Mouse (Mus musculus): Measurements from ENCODE around the gene Abca12. TPM values are rescaled to one million over a fixed set of nuclear protein-coding genes. Genes with fewer than 3 reads are reported as not detected.

Abca12 gene
- total and polyA plus RNA-seq, 3 experiments = 0.68 to 5.2 (median 3.2) TPM

DNA sequence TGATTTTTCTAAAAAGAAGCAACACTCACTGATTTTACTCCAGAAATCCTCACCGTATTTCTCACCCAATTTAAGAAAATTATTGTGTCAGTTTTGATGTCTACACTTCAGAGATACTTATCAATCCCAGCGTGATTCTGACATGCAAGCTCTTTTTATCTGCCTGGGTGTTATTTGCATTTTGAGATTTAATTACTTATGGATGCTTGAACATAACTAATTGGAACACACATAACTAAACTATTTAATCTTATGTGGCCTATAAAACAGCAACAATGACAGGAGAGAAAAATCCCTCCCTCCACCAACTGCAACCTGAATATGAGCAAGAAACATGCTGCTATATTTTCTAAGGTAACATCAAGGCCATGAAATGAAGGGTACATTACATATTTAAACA, 117.7 kb downstream of the Abca12 start:
- no peak for DNase-seq
- no peak overlapping the region for H3K9ac ChIP-seq (ENCODE audit: low read depth, low read length)
- no peaks in the 10 kb centered on the region for H3K27me3 ChIP-seq (ENCODE audit: control insufficient read depth, insufficient read depth, low read length)
- H3K4me1 ChIP-seq (ENCODE audit: control insufficient read depth, insufficient read depth, low read length) = no peaks in the 10 kb centered on the region
- no peak overlapping the region for H3K27ac ChIP-seq
- H3K4me3 ChIP-seq = no peak overlapping the region
- intact Hi-C loops (cut with DNase I) = no loop called here
- H3K79me2 ChIP-seq (replicated peaks; ENCODE audit: control insufficient read depth, insufficient read depth, low read length) = no peaks in the 10 kb centered on the region
- 64% methylated on average over 2 of the region's 2 CpGs for WGBS
- H3K36me3 ChIP-seq (ENCODE audit: control insufficient read depth, insufficient read depth, low read length) = no peaks in the 10 kb centered on the region
- no peak for TF ChIP-seq POLR2A (IDR thresholded peaks at IDR 0.05; ENCODE audit: insufficient read depth, low read depth, low read length)
- no peak for TF ChIP-seq CTCF (IDR thresholded peaks at IDR 0.05)

DNA sequence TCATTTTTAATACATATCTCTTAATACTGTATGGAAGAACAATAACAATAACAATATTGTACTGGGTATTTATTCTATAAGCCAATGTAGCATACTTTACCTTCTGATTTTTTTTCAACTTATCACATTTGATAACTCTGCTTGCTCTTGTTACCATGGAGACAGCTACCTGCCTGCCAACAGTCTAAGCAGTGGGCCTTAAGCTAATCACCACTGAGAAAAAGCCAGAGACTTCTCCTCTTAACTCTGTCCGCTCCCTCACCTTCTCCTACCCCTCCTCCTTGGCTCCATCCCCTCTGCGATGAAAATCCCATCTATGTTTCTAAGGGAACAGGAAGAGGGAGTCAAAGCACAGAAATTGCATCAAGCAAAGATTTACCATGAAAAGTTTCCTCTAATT, 118.1 kb downstream of the Abca12 start:
- Histone ChIP-seq H3K79me2 (replicated peaks; ENCODE audit: control insufficient read depth, insufficient read depth, low read length) (no peaks in the 10 kb centered on the region), H3K27ac (no peak overlapping the region), H3K27me3 (ENCODE audit: control insufficient read depth, insufficient read depth, low read length) (no peaks in the 10 kb centered on the region), H3K4me1 (ENCODE audit: control insufficient read depth, insufficient read depth, low read length) (no peaks in the 10 kb centered on the region), H3K36me3 (ENCODE audit: control insufficient read depth, insufficient read depth, low read length) (no peaks in the 10 kb centered on the region), H3K9ac (ENCODE audit: low read depth, low read length) (no peak overlapping the region), H3K4me3 (no peak overlapping the region)
- DNase-seq = no peak
- intact Hi-C loops (cut with DNase I) = no loop called here
- WGBS = 45% methylated on average over 2 of the region's 2 CpGs
- no peak for TF ChIP-seq EP300 (IDR thresholded peaks at IDR 0.05; ENCODE audit: insufficient read depth, low read depth, low read length)
- TF ChIP-seq CTCF (IDR thresholded peaks at IDR 0.05) = no peak
- TF ChIP-seq POLR2A (IDR thresholded peaks at IDR 0.05; ENCODE audit: insufficient read depth, low read depth, low read length) = no peak

- Histone ChIP-seq H3K79me2 (replicated peaks; ENCODE audit: control insufficient read depth, insufficient read depth, low read length) (no peaks in the 10 kb centered on the region), H3K27me3 (ENCODE audit: control insufficient read depth, insufficient read depth, low read length) (no peaks in the 10 kb centered on the region), H3K4me3 (no peak overlapping the region), H3K27ac (no peak overlapping the region), H3K4me1 (ENCODE audit: control insufficient read depth, insufficient read depth, low read length) (no peaks in the 10 kb centered on the region), H3K9ac (ENCODE audit: low read depth, low read length) (no peak overlapping the region), H3K36me3 (ENCODE audit: control insufficient read depth, insufficient read depth, low read length) (no peaks in the 10 kb centered on the region)
- intact Hi-C loops (cut with DNase I) = no loop called here
- TF ChIP-seq CTCF (IDR thresholded peaks at IDR 0.05) (no peak), POLR2A (IDR thresholded peaks at IDR 0.05; ENCODE audit: insufficient read depth, low read depth, low read length) (no peak), EP300 (IDR thresholded peaks at IDR 0.05; ENCODE audit: insufficient read depth, low read depth, low read length) (no peak)
- 82% methylated on average over 3 of the region's 3 CpGs for WGBS
- no peak for DNase-seq
Observed at GRCm38 (mm10) chr1:71291917-71292316, 122.8 kb downstream of the Abca12 start.

- Histone ChIP-seq H3K27me3 (ENCODE audit: control insufficient read depth, insufficient read depth, low read length) (no peaks in the 10 kb centered on the region), H3K79me2 (replicated peaks; ENCODE audit: control insufficient read depth, insufficient read depth, low read length) (no peaks in the 10 kb centered on the region), H3K36me3 (ENCODE audit: control insufficient read depth, insufficient read depth, low read length) (no peaks in the 10 kb centered on the region), H3K27ac (no peak overlapping the region), H3K4me3 (no peak overlapping the region), H3K9ac (ENCODE audit: low read depth, low read length) (no peak overlapping the region), H3K4me1 (ENCODE audit: control insufficient read depth, insufficient read depth, low read length) (no peaks in the 10 kb centered on the region)
- DNase-seq = peak; percentile 36 to 62
- WGBS = 25% methylated on average over 5 of the region's 5 CpGs
- intact Hi-C loops (cut with DNase I) = loop anchor here (1.0 kb wide), 2 partner anchors 217 to 834 kb away; no protein-coding TSS in a partner anchor
- peak; percentile 86 for TF ChIP-seq CTCF (IDR thresholded peaks at IDR 0.05)
- TF ChIP-seq POLR2A (IDR thresholded peaks at IDR 0.05; ENCODE audit: insufficient read depth, low read depth, low read length) = no peak
Observed at GRCm38 (mm10) chr1:71289511-71289910, 125.2 kb downstream of the Abca12 start.

DNA sequence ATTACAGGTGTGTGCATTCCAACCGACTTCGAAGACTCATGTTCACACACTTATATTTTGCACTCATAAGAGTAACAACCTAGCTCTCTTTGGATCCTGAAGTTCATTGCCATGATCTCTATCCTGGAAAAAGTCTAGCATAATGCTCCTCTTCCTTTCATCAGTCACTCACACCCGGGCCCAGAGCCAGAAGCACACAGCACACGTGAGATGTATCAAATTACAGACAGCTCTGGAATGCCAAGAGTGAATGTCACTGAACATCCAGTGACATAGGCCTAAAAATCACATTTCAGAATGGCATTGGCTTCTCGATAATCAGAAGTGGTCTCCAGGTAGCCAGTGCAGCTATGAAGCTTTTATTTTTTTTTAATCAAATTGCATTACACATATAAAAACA, 137.8 kb downstream of the Abca12 start:
- H3K4me1 ChIP-seq (ENCODE audit: control insufficient read depth, insufficient read depth, low read length) = no peaks in the 10 kb centered on the region
- intact Hi-C loops (cut with DNase I) = no loop called here
- peak in 1 of 2 experiments; percentile 11 for DNase-seq
- H3K79me2 ChIP-seq (replicated peaks; ENCODE audit: control insufficient read depth, insufficient read depth, low read length) = no peaks in the 10 kb centered on the region
- TF ChIP-seq EP300 (IDR thresholded peaks at IDR 0.05; ENCODE audit: insufficient read depth, low read depth, low read length) = no peak
- no peak for TF ChIP-seq POLR2A (IDR thresholded peaks at IDR 0.05; ENCODE audit: insufficient read depth, low read depth, low read length)
- no peak for TF ChIP-seq CTCF (IDR thresholded peaks at IDR 0.05)
- no peaks in the 10 kb centered on the region for H3K27me3 ChIP-seq (ENCODE audit: control insufficient read depth, insufficient read depth, low read length)
- H3K27ac ChIP-seq = no peak overlapping the region
- no peak overlapping the region for H3K9ac ChIP-seq (ENCODE audit: low read depth, low read length)
- WGBS = 36% methylated on average over 5 of the region's 5 CpGs
- H3K4me3 ChIP-seq = no peak overlapping the region
- no peaks in the 10 kb centered on the region for H3K36me3 ChIP-seq (ENCODE audit: control insufficient read depth, insufficient read depth, low read length)

GRCm38 (mm10) chr1:71272550-71272949, 142.2 kb downstream of the Abca12 start:
- no peaks in the 10 kb centered on the region for H3K27me3 ChIP-seq (ENCODE audit: control insufficient read depth, insufficient read depth, low read length)
- H3K4me1 ChIP-seq (ENCODE audit: control insufficient read depth, insufficient read depth, low read length) = no peaks in the 10 kb centered on the region
- DNase-seq = no peak
- H3K9ac ChIP-seq (ENCODE audit: low read depth, low read length) = no peak overlapping the region
- H3K36me3 ChIP-seq (ENCODE audit: control insufficient read depth, insufficient read depth, low read length) = no peaks in the 10 kb centered on the region
- intact Hi-C loops (cut with DNase I) = no loop called here
- no peaks in the 10 kb centered on the region for H3K79me2 ChIP-seq (replicated peaks; ENCODE audit: control insufficient read depth, insufficient read depth, low read length)
- TF ChIP-seq EP300 (IDR thresholded peaks at IDR 0.05; ENCODE audit: insufficient read depth, low read depth, low read length) (no peak), POLR2A (IDR thresholded peaks at IDR 0.05; ENCODE audit: insufficient read depth, low read depth, low read length) (no peak), CTCF (IDR thresholded peaks at IDR 0.05) (no peak)
- no peak overlapping the region for H3K27ac ChIP-seq
- WGBS = 79% methylated on average over 7 of the region's 7 CpGs
- H3K4me3 ChIP-seq = no peak overlapping the region

Measured in heart, adult 2 months (tissue).